ENCODE assay signal across 28 mouse cellular contexts in genomic region chr9:37104249-37104648, GRCm38 (mm10). TPM values are rescaled to one million over a fixed set of nuclear protein-coding genes. Genes with fewer than 3 reads are reported as not detected.
DNase-seq lines count a peak whose midpoint lies in the region; ATAC-seq and TF ChIP-seq lines count a peak whose summit lies in the region.
"Had no signal": no experiment of that assay in that cellular context is flagged by ENCODE, and none has a peak within 500 bp of the region (broad histone marks: within the 10 kb centered on the region; RNA-seq: fewer than 3 reads in every experiment).

No protein-coding gene starts in this region.

- no peak for ATAC-seq in forebrain, embryonic 13.5 days
- ATAC-seq in hindbrain, embryonic 13.5 days (ENCODE audit: low FRiP score): no peak
- ATAC-seq in hindbrain, embryonic 11.5 days (ENCODE audit: low FRiP score): no peak
- no peak for ATAC-seq in midbrain, embryonic 15.5 days (replicated peaks)
- no peak for ATAC-seq in midbrain, embryonic 14.5 days (ENCODE audit: low FRiP score, low TSS enrichment)
- ATAC-seq: activated CD4-positive, CD25-positive, alpha-beta regulatory T cell, adult 4 months; forebrain, embryonic 15.5 days; inflammation-experienced regulatory T-cells, adult 6 months had no signal

- no peak for TF ChIP-seq POLR2A in myocyte (IDR thresholded peaks at IDR 0.05; ENCODE audit: insufficient read length, low read depth)

- peaks cover 15% of the 10 kb centered on the region for H3K36me3 ChIP-seq in forebrain, embryonic 10.5 days (replicated peaks)
- no peaks in the 10 kb centered on the region for H3K36me3 ChIP-seq in forebrain, embryonic 13.5 days (ENCODE audit: poor library complexity, severe bottlenecking)
- H3K36me3 ChIP-seq in hindbrain, embryonic 13.5 days: no peaks in the 10 kb centered on the region
- H3K36me3 ChIP-seq in hindbrain, embryonic 11.5 days (ENCODE audit: control insufficient read depth, insufficient read depth, low read length): no peaks in the 10 kb centered on the region
- H3K36me3 ChIP-seq in midbrain, embryonic 15.5 days (replicated peaks): no peaks in the 10 kb centered on the region
- H3K36me3 ChIP-seq in midbrain, embryonic 14.5 days (ENCODE audit: control insufficient read depth, insufficient read depth, low read length): no peaks in the 10 kb centered on the region
- no peaks in the 10 kb centered on the region for H3K36me3 ChIP-seq in myocyte (ENCODE audit: control insufficient read depth, insufficient read depth)
- H3K36me3 ChIP-seq: embryonic facial prominence, embryonic 13.5 days; forebrain, embryonic 15.5 days; heart, embryonic 10.5 days; heart, embryonic 13.5 days; hindbrain, embryonic 15.5 days had no signal

- DNase-seq in forebrain, embryonic 10.5 days (ENCODE audit: extremely low spot score, low spot score): no peak
- DNase-seq in hindbrain, embryonic 11.5 days (ENCODE audit: low spot score): no peak
- no peak for DNase-seq in midbrain, embryonic 14.5 days
- DNase-seq: adrenal gland, adult 8-10 months; adrenal gland, postnatal 25 days; cerebellum, adult 11-12 months; cerebellum, adult 8-10 months; cerebellum, postnatal 10 days; cerebellum, postnatal 36 days; embryo, embryonic 11 days; gastrocnemius, postnatal 10 days; gastrocnemius, postnatal 36 days; heart, adult 2 months; heart, postnatal 14 days; heart, postnatal 4 days had no signal

- H3K4me3 ChIP-seq in forebrain, embryonic 10.5 days: no peak overlapping the region
- H3K4me3 ChIP-seq in forebrain, embryonic 13.5 days: no peak overlapping the region
- H3K4me3 ChIP-seq in hindbrain, embryonic 13.5 days: no peak overlapping the region
- H3K4me3 ChIP-seq in hindbrain, embryonic 11.5 days (ENCODE audit: low read depth, low read length): no peak overlapping the region
- H3K4me3 ChIP-seq in midbrain, embryonic 15.5 days: no peak overlapping the region
- no peak overlapping the region for H3K4me3 ChIP-seq in midbrain, embryonic 14.5 days (replicated peaks; ENCODE audit: low read depth, low read length)
- H3K4me3 ChIP-seq in myocyte: no peak overlapping the region
- H3K4me3 ChIP-seq: embryonic facial prominence, embryonic 10.5 days; embryonic facial prominence, embryonic 13.5 days; erythroblast, embryonic 14.5 days; forebrain, embryonic 15.5 days; heart, adult 2 months; heart, embryonic 10.5 days; heart, embryonic 13.5 days; hindbrain, embryonic 15.5 days had no signal

- H3K9me3 ChIP-seq in forebrain, embryonic 10.5 days: peaks cover 5% of the 10 kb centered on the region; the same call in 1 of the 2 replicates
- no peaks in the 10 kb centered on the region for H3K9me3 ChIP-seq in forebrain, embryonic 13.5 days (replicated peaks)
- no peaks in the 10 kb centered on the region for H3K9me3 ChIP-seq in hindbrain, embryonic 13.5 days
- no peaks in the 10 kb centered on the region for H3K9me3 ChIP-seq in hindbrain, embryonic 11.5 days (ENCODE audit: control insufficient read depth, low read length)
- H3K9me3 ChIP-seq in midbrain, embryonic 15.5 days: no peaks in the 10 kb centered on the region
- no peaks in the 10 kb centered on the region for H3K9me3 ChIP-seq in midbrain, embryonic 14.5 days (ENCODE audit: control insufficient read depth, low read length)
- H3K9me3 ChIP-seq: embryonic facial prominence, embryonic 10.5 days; embryonic facial prominence, embryonic 13.5 days; forebrain, embryonic 15.5 days; heart, embryonic 10.5 days; heart, embryonic 13.5 days; hindbrain, embryonic 15.5 days had no signal

- no peak overlapping the region for H3K4me2 ChIP-seq in forebrain, embryonic 13.5 days
- H3K4me2 ChIP-seq in hindbrain, embryonic 13.5 days: no peak overlapping the region
- H3K4me2 ChIP-seq in hindbrain, embryonic 11.5 days (replicated peaks; ENCODE audit: low read depth, low read length): no peak overlapping the region
- no peak overlapping the region for H3K4me2 ChIP-seq in midbrain, embryonic 15.5 days
- no peak overlapping the region for H3K4me2 ChIP-seq in midbrain, embryonic 14.5 days (ENCODE audit: low read length)
- H3K4me2 ChIP-seq in myocyte (ENCODE audit: low read depth): no peak overlapping the region
- H3K4me2 ChIP-seq: embryonic facial prominence, embryonic 13.5 days; forebrain, embryonic 15.5 days; heart, embryonic 13.5 days; hindbrain, embryonic 15.5 days had no signal

- H3K79me2 ChIP-seq in myocyte (ENCODE audit: control insufficient read depth, insufficient read depth): peaks cover 31% of the 10 kb centered on the region

- H3K4me1 ChIP-seq in forebrain, embryonic 10.5 days: peaks cover 79% of the 10 kb centered on the region
- peaks cover 23% of the 10 kb centered on the region for H3K4me1 ChIP-seq in forebrain, embryonic 13.5 days
- H3K4me1 ChIP-seq in hindbrain, embryonic 13.5 days (replicated peaks): peaks cover 50% of the 10 kb centered on the region
- H3K4me1 ChIP-seq in hindbrain, embryonic 11.5 days (replicated peaks; ENCODE audit: control insufficient read depth, insufficient read depth, low read length): peaks cover 6% of the 10 kb centered on the region; the same call in 1 of the 2 replicates
- peaks cover 13% of the 10 kb centered on the region for H3K4me1 ChIP-seq in midbrain, embryonic 15.5 days
- peaks cover 26% of the 10 kb centered on the region for H3K4me1 ChIP-seq in midbrain, embryonic 14.5 days (ENCODE audit: control insufficient read depth, insufficient read depth, low read length)

- H3K9ac ChIP-seq in forebrain, embryonic 13.5 days: no peak overlapping the region
- H3K9ac ChIP-seq in hindbrain, embryonic 13.5 days: no peak overlapping the region
- no peak overlapping the region for H3K9ac ChIP-seq in hindbrain, embryonic 11.5 days (ENCODE audit: low read depth, low read length)
- H3K9ac ChIP-seq in midbrain, embryonic 15.5 days: no peak overlapping the region
- H3K9ac ChIP-seq in midbrain, embryonic 14.5 days (replicated peaks; ENCODE audit: low read length): no peak overlapping the region
- H3K9ac ChIP-seq: embryonic facial prominence, embryonic 13.5 days; forebrain, embryonic 15.5 days; heart, embryonic 13.5 days; hindbrain, embryonic 15.5 days had no signal

- WGBS in forebrain, embryonic 10.5 days: 61% methylated on average over 3 of the region's 3 CpGs
- WGBS in forebrain, embryonic 13.5 days: 71% methylated on average over 3 of the region's 3 CpGs
- WGBS in hindbrain, embryonic 13.5 days: 62% methylated on average over 3 of the region's 3 CpGs
- 67% methylated on average over 3 of the region's 3 CpGs for WGBS in hindbrain, embryonic 11.5 days
- 55% methylated on average over 3 of the region's 3 CpGs for WGBS in midbrain, embryonic 15.5 days
- 69% methylated on average over 3 of the region's 3 CpGs for WGBS in midbrain, embryonic 14.5 days

- H3K27ac ChIP-seq in forebrain, embryonic 10.5 days: 0 out of 2 replicates have a peak overlapping the region, but pooled peaks have one; percentile 45
- H3K27ac ChIP-seq in forebrain, embryonic 13.5 days: no peak overlapping the region
- peak overlapping the region; percentile 9; the same call in 1 of the 2 replicates for H3K27ac ChIP-seq in hindbrain, embryonic 13.5 days
- H3K27ac ChIP-seq in hindbrain, embryonic 11.5 days (ENCODE audit: low read depth, low read length): no peak overlapping the region
- H3K27ac ChIP-seq in midbrain, embryonic 15.5 days: 0 out of 2 replicates have a peak overlapping the region, but pooled peaks have one; percentile 6
- no peak overlapping the region for H3K27ac ChIP-seq in midbrain, embryonic 14.5 days (replicated peaks; ENCODE audit: low read depth, low read length)
- H3K27ac ChIP-seq: embryonic facial prominence, embryonic 10.5 days; embryonic facial prominence, embryonic 13.5 days; forebrain, embryonic 15.5 days; heart, adult 2 months; heart, embryonic 10.5 days; heart, embryonic 13.5 days; hindbrain, embryonic 15.5 days had no signal

- no peaks in the 10 kb centered on the region for H3K27me3 ChIP-seq in forebrain, embryonic 10.5 days (ENCODE audit: poor library complexity, severe bottlenecking)
- H3K27me3 ChIP-seq in forebrain, embryonic 13.5 days: no peaks in the 10 kb centered on the region
- H3K27me3 ChIP-seq in hindbrain, embryonic 13.5 days: no peaks in the 10 kb centered on the region
- H3K27me3 ChIP-seq in hindbrain, embryonic 11.5 days (ENCODE audit: control insufficient read depth, insufficient read depth, low read length): no peaks in the 10 kb centered on the region
- H3K27me3 ChIP-seq in midbrain, embryonic 15.5 days (replicated peaks): no peaks in the 10 kb centered on the region
- H3K27me3 ChIP-seq in midbrain, embryonic 14.5 days (ENCODE audit: control insufficient read depth, insufficient read depth, low read length): no peaks in the 10 kb centered on the region
- H3K27me3 ChIP-seq in myocyte (ENCODE audit: control insufficient read depth, insufficient read depth, insufficient read length): no peaks in the 10 kb centered on the region
- H3K27me3 ChIP-seq: embryonic facial prominence, embryonic 13.5 days; forebrain, embryonic 15.5 days; heart, embryonic 13.5 days; hindbrain, embryonic 15.5 days had no signal

- no peak overlapping the region for H3ac ChIP-seq in myocyte (ENCODE audit: control insufficient read depth, insufficient read length)

TF ChIP-seq in myocyte, 11 proteins besides CTCF, POLR2A, EP300 and RAD21:
- no peak for TF ChIP-seq REST (IDR thresholded peaks at IDR 0.05; ENCODE audit: insufficient read depth, insufficient read length)
- TF ChIP-seq TCF3 (IDR thresholded peaks at IDR 0.05; ENCODE audit: insufficient read length, low read depth): peak; percentile 10
- peak; percentile 29 to 90 (median 48) for TF ChIP-seq MYOG (IDR thresholded peaks at IDR 0.05; ENCODE audit: control insufficient read depth in 1 of 3, insufficient read depth in 1 of 3, insufficient read length in 2 of 3, low read depth in 2 of 3)
- no peak for TF ChIP-seq E2F4 (IDR thresholded peaks at IDR 0.05; ENCODE audit: insufficient read depth)
- TF ChIP-seq MYOD1 (IDR thresholded peaks at IDR 0.05; ENCODE audit: control insufficient read depth in 1 of 3, insufficient read length in 2 of 3, low read depth in 2 of 3): peak in 2 of 3 experiments; percentile 81 to 86
- TF ChIP-seq TCF12 (IDR thresholded peaks at IDR 0.05; ENCODE audit: insufficient read depth, poor library complexity, severe bottlenecking): peak; percentile 38
- no peak for TF ChIP-seq SRF (IDR thresholded peaks at IDR 0.05; ENCODE audit: control insufficient read depth, insufficient read length, low read depth)

RNA-seq across cellular contexts. Expression of gene Pknox2, which starts 43.0 kb away (rescaled TPM):
- 35.3 and 36.8 TPM in 2 replicates for polyA plus RNA-seq in forebrain, embryonic 10.5 days (2016; fragmentation: Nextera tagmentation; extraction: Ambion mirVana)
- 18.7 and 23.4 TPM in 2 replicates for polyA plus RNA-seq in forebrain, embryonic 13.5 days (2015; fragmentation: Nextera tagmentation; extraction: Ambion mirVana)
- 39.5 and 44.7 TPM in 2 replicates for polyA plus RNA-seq in hindbrain, embryonic 13.5 days (2015; fragmentation: Nextera tagmentation; extraction: Ambion mirVana)
- 16.0 and 18.8 TPM in 2 replicates for polyA plus RNA-seq in hindbrain, embryonic 11.5 days (2014; fragmentation: Nextera tagmentation; extraction: Ambion mirVana)
- 31.6 and 35.0 TPM in 2 replicates for polyA plus RNA-seq in midbrain, embryonic 15.5 days (2015; fragmentation: Nextera tagmentation; extraction: Ambion mirVana)
- polyA plus RNA-seq in midbrain, embryonic 14.5 days (2014; fragmentation: Nextera tagmentation; extraction: Ambion mirVana): 18.4 and 19.6 TPM in 2 replicates
- 20.4 TPM for polyA plus RNA-seq in myocyte (2012; fragmentation: generic; extraction: Trizol)
- polyA plus RNA-seq: activated CD4-positive, CD25-positive, alpha-beta regulatory T cell, adult 4 months; erythroblast, embryonic 14.5 days; inflammation-experienced regulatory T-cells, adult 6 months had no signal

Comparison
In these comparisons a context has a peak if more than half of its experiments do, and no peak if none do; other contexts are left out.
1. H3K27ac ChIP-seq: peak in forebrain, embryonic 10.5 days (single experiment), hindbrain, embryonic 13.5 days (single experiment) and midbrain, embryonic 15.5 days (single experiment); none in forebrain, embryonic 13.5 days (single experiment), hindbrain, embryonic 11.5 days (single experiment) and midbrain, embryonic 14.5 days (single experiment).